ENCODE assay signal across 8 mouse cellular contexts in genomic region chr3:51483741-51484359, GRCm38 (mm10). TPM values are rescaled to one million over a fixed set of nuclear protein-coding genes. Genes with fewer than 3 reads are reported as not detected.
DNase-seq lines count a peak whose midpoint lies in the region; ATAC-seq and TF ChIP-seq lines count a peak whose summit lies in the region.

TSS of gene Rab33b (plus strand) at chr3:51483920.

- peaks cover 25% of the 10 kb centered on the region for H3K79me3 ChIP-seq in C2C12 (ENCODE audit: low read depth)

- H3K4me2 ChIP-seq in heart, embryonic 11.5 days = peak within 1 kb of the TSS; percentile 74
- H3K4me2 ChIP-seq in kidney, embryonic 16.5 days (replicated peaks; ENCODE audit: low read depth, low read length) = peak within 1 kb of the TSS; percentile 96
- peak within 1 kb of the TSS; percentile 88 for H3K4me2 ChIP-seq in myocyte (ENCODE audit: low read depth)

- ATAC-seq in heart, embryonic 11.5 days (replicated peaks; ENCODE audit: insufficient number of reproducible peaks, low FRiP score, low TSS enrichment) = peak; percentile 93
- ATAC-seq in kidney, embryonic 16.5 days (ENCODE audit: low FRiP score, low TSS enrichment) = peak; percentile 98

- peak; percentile 98 for DNase-seq in brain, embryonic 14.5 days (ENCODE audit: low read depth)
- DNase-seq in liver, adult 2 months (ENCODE audit: extremely low read depth, low read depth, low spot score) = peak; percentile 77
- DNase-seq in splenic B cell, adult 2 months (ENCODE audit: low read depth, low spot score) = peak; percentile 98

- peak; percentile 38 for TF ChIP-seq CTCF in C2C12 (IDR thresholded peaks at IDR 0.05; ENCODE audit: control insufficient read depth, insufficient read depth, insufficient read length)
- TF ChIP-seq CTCF in brain, embryonic 14.5 days (IDR thresholded peaks at IDR 0.05; ENCODE audit: borderline replicate concordance, extremely low read depth, insufficient read depth, insufficient read length) = no peak; the same call in 1 of the 2 replicates
- TF ChIP-seq CTCF in liver, adult 2 months (IDR thresholded peaks at IDR 0.05; ENCODE audit: low read depth, low read length) = 0 out of 2 replicates have a peak, but pooled peaks have one; percentile 18

- peak within 1 kb of the TSS; percentile 90 for H3K4me3 ChIP-seq in C2C12 (ENCODE audit: insufficient read depth, poor library complexity, severe bottlenecking)
- peak within 1 kb of the TSS; percentile 77 for H3K4me3 ChIP-seq in erythroblast, embryonic 14.5 days (replicated peaks)
- H3K4me3 ChIP-seq in heart, embryonic 11.5 days (ENCODE audit: low read depth, low read length) = peak within 1 kb of the TSS; percentile 61
- peak within 1 kb of the TSS; percentile 76 for H3K4me3 ChIP-seq in kidney, embryonic 16.5 days (ENCODE audit: low read length)
- H3K4me3 ChIP-seq in liver, adult 2 months (ENCODE audit: insufficient read depth, low read depth, low read length) = peak within 1 kb of the TSS; percentile 90
- H3K4me3 ChIP-seq in myocyte = peak within 1 kb of the TSS; percentile 79

- peak; percentile 93 for TF ChIP-seq POLR2A in brain, embryonic 14.5 days (IDR thresholded peaks at IDR 0.05; ENCODE audit: borderline replicate concordance, extremely low read depth, insufficient read depth, insufficient read length, poor library complexity, severe bottlenecking)
- TF ChIP-seq POLR2A in liver, adult 2 months (IDR thresholded peaks at IDR 0.05; ENCODE audit: extremely low read depth, insufficient read depth, low read length) = peak; percentile 82
- TF ChIP-seq POLR2A in myocyte (IDR thresholded peaks at IDR 0.05; ENCODE audit: insufficient read length, low read depth) = peak; percentile 86

- peak within 1 kb of the TSS; percentile 88 for H3K9ac ChIP-seq in heart, embryonic 11.5 days (ENCODE audit: low read depth, low read length)
- peak within 1 kb of the TSS; percentile 90 for H3K9ac ChIP-seq in kidney, embryonic 16.5 days (replicated peaks; ENCODE audit: low read length)
- peak within 1 kb of the TSS; percentile 90 for H3K9ac ChIP-seq in liver, adult 2 months (ENCODE audit: low read depth, low read length)

- H3K36me3 ChIP-seq in C2C12 (ENCODE audit: control insufficient read depth, insufficient read depth) (no peaks in the 10 kb centered on the region), myocyte (ENCODE audit: control insufficient read depth, insufficient read depth) (no peaks in the 10 kb centered on the region)
- H3K36me3 ChIP-seq in erythroblast, embryonic 14.5 days (ENCODE audit: control insufficient read depth) = no peaks in the 10 kb centered on the region; the same call in 1 of the 2 replicates
- H3K36me3 ChIP-seq in heart, embryonic 11.5 days (ENCODE audit: control insufficient read depth, insufficient read depth, low read length) = no peaks in the 10 kb centered on the region
- H3K36me3 ChIP-seq in kidney, embryonic 16.5 days (ENCODE audit: insufficient read depth, low read length) = no peaks in the 10 kb centered on the region
- no peaks in the 10 kb centered on the region for H3K36me3 ChIP-seq in liver, adult 2 months (ENCODE audit: control insufficient read depth, insufficient read depth, low read length)
- H3K36me3 ChIP-seq in splenic B cell, adult 2 months (ENCODE audit: control insufficient read depth, insufficient read depth, low read length, poor library complexity, severe bottlenecking) = no peaks in the 10 kb centered on the region

- peaks cover 39% of the 10 kb centered on the region for H3K79me2 ChIP-seq in C2C12 (ENCODE audit: control insufficient read depth, insufficient read depth)
- peaks cover 7% of the 10 kb centered on the region; the same call in 1 of the 2 replicates for H3K79me2 ChIP-seq in liver, adult 2 months (ENCODE audit: control insufficient read depth, insufficient read depth, low read length)
- peaks cover 37% of the 10 kb centered on the region for H3K79me2 ChIP-seq in myocyte (ENCODE audit: control insufficient read depth, insufficient read depth)

- WGBS in heart, embryonic 11.5 days (ENCODE audit: insufficient replicate concordance) = under 1% methylated on average over 69 of the region's 70 CpGs
- under 1% methylated on average over 70 of the region's 70 CpGs for WGBS in kidney, embryonic 16.5 days
- WGBS in liver, adult 2 months = under 1% methylated on average over 70 of the region's 70 CpGs

- H3K27ac ChIP-seq in heart, embryonic 11.5 days (ENCODE audit: low read depth, low read length) = peak within 1 kb of the TSS; percentile 88
- peak within 1 kb of the TSS; percentile 95 for H3K27ac ChIP-seq in kidney, embryonic 16.5 days (ENCODE audit: low read length)
- H3K27ac ChIP-seq in liver, adult 2 months (replicated peaks; ENCODE audit: insufficient read depth, low read depth, low read length) = peak within 1 kb of the TSS; percentile 72

- peak within 1 kb of the TSS; percentile 84 for H3ac ChIP-seq in C2C12 (ENCODE audit: control insufficient read depth, insufficient read length, low read depth)
- H3ac ChIP-seq in myocyte (ENCODE audit: control insufficient read depth, insufficient read length) = peak within 1 kb of the TSS; percentile 49

- no peaks in the 10 kb centered on the region for H3K27me3 ChIP-seq in C2C12 (ENCODE audit: control insufficient read depth, insufficient read depth, insufficient read length)
- H3K27me3 ChIP-seq in erythroblast, embryonic 14.5 days (ENCODE audit: control insufficient read depth) = no peaks in the 10 kb centered on the region
- H3K27me3 ChIP-seq in heart, embryonic 11.5 days (ENCODE audit: control insufficient read depth, insufficient read depth, low read length) = no peaks in the 10 kb centered on the region
- H3K27me3 ChIP-seq in kidney, embryonic 16.5 days (ENCODE audit: insufficient read depth, low read length) = no peaks in the 10 kb centered on the region
- no peaks in the 10 kb centered on the region for H3K27me3 ChIP-seq in liver, adult 2 months (ENCODE audit: control insufficient read depth, insufficient read depth, low read length)
- no peaks in the 10 kb centered on the region for H3K27me3 ChIP-seq in myocyte (ENCODE audit: control insufficient read depth, insufficient read depth, insufficient read length)
- no peaks in the 10 kb centered on the region for H3K27me3 ChIP-seq in splenic B cell, adult 2 months (ENCODE audit: control insufficient read depth, insufficient read depth, low read length, poor library complexity, severe bottlenecking)

- H3K9me3 ChIP-seq in erythroblast, embryonic 14.5 days (ENCODE audit: control insufficient read depth, low read length) = no peaks in the 10 kb centered on the region
- H3K9me3 ChIP-seq in heart, embryonic 11.5 days (replicated peaks; ENCODE audit: control insufficient read depth, low read length) = no peaks in the 10 kb centered on the region
- H3K9me3 ChIP-seq in kidney, embryonic 16.5 days (ENCODE audit: low read length) = no peaks in the 10 kb centered on the region

- peaks cover 28% of the 10 kb centered on the region for H3K4me1 ChIP-seq in erythroblast, embryonic 14.5 days (ENCODE audit: control insufficient read depth)
- H3K4me1 ChIP-seq in heart, embryonic 11.5 days (ENCODE audit: control insufficient read depth, insufficient read depth, low read length) = peaks cover 14% of the 10 kb centered on the region
- H3K4me1 ChIP-seq in kidney, embryonic 16.5 days (ENCODE audit: insufficient read depth, low read length) = peaks cover 18% of the 10 kb centered on the region
- H3K4me1 ChIP-seq in liver, adult 2 months (ENCODE audit: control insufficient read depth, insufficient read depth, low read length) = peaks cover 4% of the 10 kb centered on the region; the same call in 1 of the 2 replicates

TF ChIP-seq in C2C12, 6 proteins besides CTCF, POLR2A, EP300 and RAD21:
- TF ChIP-seq FOSL1 (IDR thresholded peaks at IDR 0.05; ENCODE audit: insufficient read depth, low read length, poor library complexity, severe bottlenecking) = no peak
- no peak for TF ChIP-seq CEBPB (IDR thresholded peaks at IDR 0.05; ENCODE audit: low read depth)
- no peak for TF ChIP-seq MYOD1 (IDR thresholded peaks at IDR 0.05; ENCODE audit: control insufficient read depth, insufficient read length, low read depth)
- no peak for TF ChIP-seq MAX (IDR thresholded peaks at IDR 0.05)
- no peak for TF ChIP-seq USF1 (IDR thresholded peaks at IDR 0.05; ENCODE audit: low read depth)
- TF ChIP-seq MYOG (IDR thresholded peaks at IDR 0.05; ENCODE audit: control insufficient read depth, extremely low read depth, insufficient read length) = no peak

TF ChIP-seq in myocyte, 11 proteins besides CTCF, POLR2A, EP300 and RAD21:
- TF ChIP-seq REST (IDR thresholded peaks at IDR 0.05; ENCODE audit: insufficient read depth, insufficient read length) (no peak), TCF3 (IDR thresholded peaks at IDR 0.05; ENCODE audit: insufficient read length, low read depth) (no peak), MYOG (IDR thresholded peaks at IDR 0.05; ENCODE audit: control insufficient read depth in 1 of 3, insufficient read depth in 1 of 3, insufficient read length in 2 of 3, low read depth in 2 of 3) (peak in 2 of 3 experiments; percentile 33 to 51), CEBPB (IDR thresholded peaks at IDR 0.05; ENCODE audit: insufficient read depth, poor library complexity, severe bottlenecking) (no peak), MYOD1 (IDR thresholded peaks at IDR 0.05; ENCODE audit: control insufficient read depth in 1 of 3, insufficient read length in 2 of 3, low read depth in 2 of 3) (peak in 2 of 3 experiments; percentile 6 to 29), POLR2AphosphoS2 (IDR thresholded peaks at IDR 0.05; ENCODE audit: insufficient read length, low read depth) (peak; percentile 95), E2F4 (IDR thresholded peaks at IDR 0.05; ENCODE audit: insufficient read depth) (no peak), TCF12 (IDR thresholded peaks at IDR 0.05; ENCODE audit: insufficient read depth, poor library complexity, severe bottlenecking) (no peak), USF1 (IDR thresholded peaks at IDR 0.05; ENCODE audit: low read depth) (no peak), MAX (IDR thresholded peaks at IDR 0.05; ENCODE audit: low read depth) (no peak), SRF (IDR thresholded peaks at IDR 0.05; ENCODE audit: control insufficient read depth, insufficient read length, low read depth) (no peak)

RNA-seq across cellular contexts. Expression of gene Rab33b, which starts in this region (rescaled TPM):
- polyA plus RNA-seq in C2C12 (2012; fragmentation: generic; extraction: Trizol) = 4.7 TPM
- polyA plus RNA-seq in brain, embryonic 14.5 days (2012; rRNA removed) = 14.7 and 17.5 TPM in 2 replicates
- polyA plus RNA-seq in erythroblast, embryonic 14.5 days (2012) = 0.09 and 0.18 TPM in 2 replicates
- 13.7 and 16.2 TPM in 2 replicates for polyA plus RNA-seq in heart, embryonic 11.5 days (2014; fragmentation: Nextera tagmentation; extraction: Ambion mirVana)
- polyA plus RNA-seq in kidney, embryonic 16.5 days (2015; fragmentation: Nextera tagmentation; extraction: Ambion mirVana) = 22.5 and 23.2 TPM in 2 replicates
- 7.3 and 8.4 TPM in 2 replicates for total RNA-seq in liver, adult 2 months (2014; rRNA removed)
- polyA plus RNA-seq in liver, adult 2 months (2012; rRNA removed) = 3.6 and 4.7 TPM in 2 replicates
- polyA plus RNA-seq in myocyte (2012; fragmentation: generic; extraction: Trizol) = 8.0 TPM

Comparison
In these comparisons a context has a peak if more than half of its experiments do, and no peak if none do; other contexts are left out.
1. Peak in every context shown above with its lines: DNase-seq, ATAC-seq, H3K4me3 ChIP-seq and H3K27ac ChIP-seq.